In the genomic region with DNA sequence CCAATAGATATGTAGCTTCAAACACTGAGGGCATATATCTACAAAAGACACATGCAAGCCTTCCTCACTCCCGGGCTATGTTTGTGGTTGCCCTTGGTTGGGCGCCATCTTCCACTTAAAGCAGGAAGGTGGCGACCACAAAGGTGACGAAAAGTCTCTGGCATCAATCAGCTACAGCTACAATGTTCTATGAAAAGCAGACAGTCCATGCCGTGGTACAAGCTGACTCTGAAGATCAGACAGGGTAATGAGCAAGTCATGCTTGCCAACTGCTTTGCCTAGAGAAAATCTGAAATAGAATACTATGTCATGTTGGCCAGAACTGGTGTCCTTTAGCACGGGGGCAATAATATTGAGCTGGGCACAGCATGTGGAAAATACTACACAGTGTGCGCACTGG, we compare ENCODE assay signal across 16 mouse cellular contexts. TPM values are rescaled to one million over a fixed set of nuclear protein-coding genes. Genes with fewer than 3 reads are reported as not detected.
A peak's percentile ranks its signal among the peaks of the same experiment; 100 is the strongest.
DNase-seq lines count a peak whose midpoint lies in the region; ATAC-seq and TF ChIP-seq lines count a peak whose summit lies in the region.
"Had no signal": no experiment of that assay in that cellular context is flagged by ENCODE, and none has a peak within 500 bp of the region (broad histone marks: within the 10 kb centered on the region; RNA-seq: fewer than 3 reads in every experiment).

No protein-coding gene starts in this region.

- H3K36me3 ChIP-seq in heart, embryonic 11.5 days (ENCODE audit: control insufficient read depth, insufficient read depth, low read length): no peaks in the 10 kb centered on the region
- H3K36me3 ChIP-seq in forebrain, postnatal 0 days (ENCODE audit: insufficient read depth): no peaks in the 10 kb centered on the region
- H3K36me3 ChIP-seq: kidney, embryonic 15.5 days; limb, embryonic 10.5 days; liver, embryonic 13.5 days; midbrain, embryonic 12.5 days had no signal

- H3K27ac ChIP-seq in heart, embryonic 11.5 days (ENCODE audit: low read depth, low read length): peak overlapping the region; percentile 57; the same call in 1 of the 2 replicates
- no peak overlapping the region for H3K27ac ChIP-seq in forebrain, postnatal 0 days (ENCODE audit: low read depth, low read length)
- H3K27ac ChIP-seq: hindbrain, postnatal 0 days; kidney, embryonic 15.5 days; limb, embryonic 10.5 days; liver, embryonic 13.5 days; midbrain, embryonic 12.5 days had no signal

- intact Hi-C loops in heart, postnatal 36 days (cut with DNase I): no loop called here

- ATAC-seq in heart, embryonic 11.5 days (replicated peaks; ENCODE audit: insufficient number of reproducible peaks, low FRiP score, low TSS enrichment): 0 out of 2 replicates have a peak, but pooled peaks have one; percentile 22
- ATAC-seq in forebrain, postnatal 0 days: no peak
- no peak for ATAC-seq in inflammation-experienced regulatory T-cells, adult 6 months
- ATAC-seq: hindbrain, postnatal 0 days had no signal

- no peaks in the 10 kb centered on the region for H3K9me3 ChIP-seq in heart, embryonic 11.5 days (replicated peaks; ENCODE audit: control insufficient read depth, low read length)
- no peaks in the 10 kb centered on the region for H3K9me3 ChIP-seq in forebrain, postnatal 0 days (ENCODE audit: low read length)
- H3K9me3 ChIP-seq: kidney, embryonic 15.5 days; limb, embryonic 10.5 days; liver, embryonic 13.5 days; midbrain, embryonic 12.5 days had no signal

- no peak overlapping the region for H3K9ac ChIP-seq in heart, embryonic 11.5 days (ENCODE audit: low read depth, low read length)
- no peak overlapping the region for H3K9ac ChIP-seq in forebrain, postnatal 0 days
- H3K9ac ChIP-seq: kidney, embryonic 15.5 days; liver, embryonic 13.5 days; midbrain, embryonic 12.5 days had no signal

- DNase-seq in thymus, postnatal 0 days (ENCODE audit: low spot score): peak; percentile 48
- no peak for DNase-seq in thymus, postnatal 10 days (ENCODE audit: low spot score in 2 of 2)
- peak; percentile 56 to 62 for DNase-seq in heart, postnatal 36 days
- DNase-seq in thymus, postnatal 4 days: peak; percentile 24
- no peak for DNase-seq in embryo, embryonic 11 days
- no peak for DNase-seq in forebrain, postnatal 0 days
- DNase-seq: adrenal gland, postnatal 14 days; cerebellum, adult 9-10 months; liver, embryonic 13.5 days; lung, postnatal 14 days had no signal

- no peak overlapping the region for H3K4me3 ChIP-seq in heart, embryonic 11.5 days (ENCODE audit: low read depth, low read length)
- no peak overlapping the region for H3K4me3 ChIP-seq in forebrain, postnatal 0 days (ENCODE audit: low read depth, low read length)
- H3K4me3 ChIP-seq: kidney, embryonic 15.5 days; limb, embryonic 10.5 days; liver, embryonic 13.5 days; midbrain, embryonic 12.5 days had no signal

- WGBS in heart, embryonic 11.5 days (ENCODE audit: insufficient replicate concordance): 53% methylated on average over 7 of the region's 7 CpGs
- 91% methylated on average over 7 of the region's 7 CpGs for WGBS in forebrain, postnatal 0 days

- H3K4me1 ChIP-seq in heart, embryonic 11.5 days (ENCODE audit: control insufficient read depth, insufficient read depth, low read length): no peaks in the 10 kb centered on the region
- no peaks in the 10 kb centered on the region for H3K4me1 ChIP-seq in forebrain, postnatal 0 days (ENCODE audit: insufficient read depth)
- H3K4me1 ChIP-seq: kidney, embryonic 15.5 days; limb, embryonic 10.5 days; liver, embryonic 13.5 days; midbrain, embryonic 12.5 days had no signal

- TF ChIP-seq CTCF in forebrain, postnatal 0 days (IDR thresholded peaks at IDR 0.05; ENCODE audit: low read depth): no peak

- H3K4me2 ChIP-seq in heart, embryonic 11.5 days: no peak overlapping the region
- no peak overlapping the region for H3K4me2 ChIP-seq in forebrain, postnatal 0 days (ENCODE audit: low read depth)
- H3K4me2 ChIP-seq: kidney, embryonic 15.5 days; liver, embryonic 13.5 days; midbrain, embryonic 12.5 days had no signal

- H3K27me3 ChIP-seq in heart, embryonic 11.5 days (ENCODE audit: control insufficient read depth, insufficient read depth, low read length): no peaks in the 10 kb centered on the region
- H3K27me3 ChIP-seq in forebrain, postnatal 0 days (ENCODE audit: insufficient read depth, low read length): no peaks in the 10 kb centered on the region
- H3K27me3 ChIP-seq: kidney, embryonic 15.5 days; liver, embryonic 13.5 days; midbrain, embryonic 12.5 days had no signal

RNA-seq across cellular contexts. Expression of gene Sltm, which starts 18.2 kb away (rescaled TPM):
- 44.9 and 52.3 TPM in 2 replicates for polyA plus RNA-seq in thymus, postnatal 0 days (2015; fragmentation: Nextera tagmentation; extraction: Ambion mirVana)
- 40.6 and 48.3 TPM in 2 replicates for polyA plus RNA-seq in heart, embryonic 11.5 days (2014; fragmentation: Nextera tagmentation; extraction: Ambion mirVana)
- 10 to 100 TPM; 20.9 to 23.2 TPM for total RNA-seq in heart, postnatal 36 days (2021)
- 43.2 and 51.1 TPM in 2 replicates for total RNA-seq in forebrain, postnatal 0 days (2014; rRNA removed)
- polyA plus RNA-seq in forebrain, postnatal 0 days (2015; fragmentation: Nextera tagmentation; extraction: Ambion mirVana): 38.1 and 43.9 TPM in 2 replicates
- 100 to 1,000 TPM in 1 of 3 experiments, 10 to 100 TPM in 2; 63.4 to 116 (median 91.7) TPM for polyA plus RNA-seq in inflammation-experienced regulatory T-cells, adult 6 months (2017; shearing (Covaris generic))

RNA-seq across cellular contexts. Expression of gene Rnf111, which starts 20.8 kb away (rescaled TPM):
- polyA plus RNA-seq in thymus, postnatal 0 days (2015; fragmentation: Nextera tagmentation; extraction: Ambion mirVana): 18.6 and 21.6 TPM in 2 replicates
- polyA plus RNA-seq in heart, embryonic 11.5 days (2014; fragmentation: Nextera tagmentation; extraction: Ambion mirVana): 25.2 and 26.0 TPM in 2 replicates
- total RNA-seq in heart, postnatal 36 days (2021): 10 to 100 TPM; 19.6 to 20.5 TPM
- total RNA-seq in forebrain, postnatal 0 days (2014; rRNA removed): 29.4 and 40.5 TPM in 2 replicates
- 12.4 and 18.7 TPM in 2 replicates for polyA plus RNA-seq in forebrain, postnatal 0 days (2015; fragmentation: Nextera tagmentation; extraction: Ambion mirVana)
- polyA plus RNA-seq in inflammation-experienced regulatory T-cells, adult 6 months (2017; shearing (Covaris generic)): 10 to 100 TPM; 21.1 to 29.6 (median 29.0) TPM

Comparison
In these comparisons a context has a peak if more than half of its experiments do, and no peak if none do; other contexts are left out.
1. DNase-seq: peak in thymus, postnatal 0 days (single experiment), heart, postnatal 36 days (2 of 2) and thymus, postnatal 4 days (single experiment); none in thymus, postnatal 10 days (0 of 2), embryo, embryonic 11 days (single experiment) and forebrain, postnatal 0 days (single experiment).